Mouse (Mus musculus) embryo, embryonic 10 days (tissue): ENCODE measurements around the gene Topaz1.

Experiments
- DNase-seq: peaks from one replicate; pipeline ENCODE4 v3.0.0-alpha.2; 2015; ENCODE audit warnings: low spot score

The Topaz1 gene

GRCm38 (mm10) chr9:122747060-122747459, at the start of gene Topaz1:
Gene Topaz1 (plus strand): TSS chr9:122747346.
- no peak for DNase-seq

GRCm38 (mm10) chr9:122701817-122702216, 45.3 kb upstream of the Topaz1 start:
- DNase-seq = peak; percentile 78

- no peak for DNase-seq
Measured at GRCm38 (mm10) chr9:122713836-122714235, 33.3 kb upstream of the Topaz1 start.

- no peak for DNase-seq
Measured at GRCm38 (mm10) chr9:122715046-122715445, 32.1 kb upstream of the Topaz1 start.

GRCm38 (mm10) chr9:122716131-122716921, 30.8 kb upstream of the Topaz1 start:
- DNase-seq = peak; percentile 31

GRCm38 (mm10) chr9:122722296-122722695, 24.9 kb upstream of the Topaz1 start:
- no peak for DNase-seq

GRCm38 (mm10) chr9:122725046-122725765, 21.9 kb upstream of the Topaz1 start:
- peak; percentile 36 for DNase-seq

GRCm38 (mm10) chr9:122729500-122729899, 17.6 kb upstream of the Topaz1 start:
- peak; percentile 82 for DNase-seq

GRCm38 (mm10) chr9:122732126-122732810, 14.9 kb upstream of the Topaz1 start:
- DNase-seq = no peak

GRCm38 (mm10) chr9:122733222-122733621, 13.9 kb upstream of the Topaz1 start:
- peak; percentile 14 for DNase-seq

- no peak for DNase-seq
Measured at GRCm38 (mm10) chr9:122734934-122735333, 12.2 kb upstream of the Topaz1 start.

- DNase-seq = no peak
Measured at GRCm38 (mm10) chr9:122736001-122736400, 11.1 kb upstream of the Topaz1 start.

- peak; percentile 79 for DNase-seq
Measured at GRCm38 (mm10) chr9:122736742-122737141, 10.4 kb upstream of the Topaz1 start.

- no peak for DNase-seq
Measured at GRCm38 (mm10) chr9:122745879-122746278, 1.3 kb upstream of the Topaz1 start.

- no peak for DNase-seq
Measured at GRCm38 (mm10) chr9:122757614-122758013, 10.5 kb downstream of the Topaz1 start.

GRCm38 (mm10) chr9:122760111-122760510, 13.0 kb downstream of the Topaz1 start:
- DNase-seq = no peak

GRCm38 (mm10) chr9:122785231-122785630, 38.1 kb downstream of the Topaz1 start:
- no peak for DNase-seq

GRCm38 (mm10) chr9:122786534-122786933, 39.4 kb downstream of the Topaz1 start:
- no peak for DNase-seq

- DNase-seq = peak; percentile 89
Measured at GRCm38 (mm10) chr9:122805053-122805844, 58.1 kb downstream of the Topaz1 start, which contains the start of gene Tcaim. Gene Tcaim (plus strand): TSS chr9:122805539.

GRCm38 (mm10) chr9:122805845-122806341, 58.7 kb downstream of the Topaz1 start:
- peak; percentile 12 for DNase-seq

GRCm38 (mm10) chr9:122807186-122807585, 60.0 kb downstream of the Topaz1 start:
- DNase-seq = no peak

GRCm38 (mm10) chr9:122810212-122810611, 63.1 kb downstream of the Topaz1 start:
- DNase-seq = no peak
